Mouse (Mus musculus): Measurements from ENCODE around the gene Sema6d. TPM values are rescaled to one million over a fixed set of nuclear protein-coding genes. Genes with fewer than 3 reads are reported as not detected.

Gene Sema6d
- polyA plus RNA-seq, 1 experiment: 9.1 TPM

- TF ChIP-seq POLR2A (IDR thresholded peaks at IDR 0.05; ENCODE audit: borderline replicate concordance, low read depth, low read length): no peak
- TF ChIP-seq CTCF (IDR thresholded peaks at IDR 0.05; ENCODE audit: low read depth, low read length): no peak
- Histone ChIP-seq H3K4me3 (ENCODE audit: insufficient read depth, low read length) (no peak overlapping the region), H3K27ac (ENCODE audit: insufficient read depth, low read depth, low read length) (no peak overlapping the region), H3K4me1 (ENCODE audit: control insufficient read depth, insufficient read depth, low read length) (no peaks in the 10 kb centered on the region)
Measured at GRCm38 (mm10) chr2:124162001-124162599, 72.3 kb downstream of the Sema6d start.

GRCm38 (mm10) chr2:124168411-124168810 lies 78.6 kb downstream of the Sema6d start:
- no peaks in the 10 kb centered on the region for H3K4me1 ChIP-seq (ENCODE audit: control insufficient read depth, insufficient read depth, low read length)
- TF ChIP-seq CTCF (IDR thresholded peaks at IDR 0.05; ENCODE audit: low read depth, low read length) (no peak), POLR2A (IDR thresholded peaks at IDR 0.05; ENCODE audit: borderline replicate concordance, low read depth, low read length) (no peak)
- H3K27ac ChIP-seq (ENCODE audit: insufficient read depth, low read depth, low read length): no peak overlapping the region
- no peak overlapping the region for H3K4me3 ChIP-seq (ENCODE audit: insufficient read depth, low read length)

- Histone ChIP-seq H3K27ac (ENCODE audit: insufficient read depth, low read depth, low read length) (no peak overlapping the region), H3K4me1 (ENCODE audit: control insufficient read depth, insufficient read depth, low read length) (no peaks in the 10 kb centered on the region), H3K4me3 (ENCODE audit: insufficient read depth, low read length) (no peak overlapping the region)
- TF ChIP-seq CTCF (IDR thresholded peaks at IDR 0.05; ENCODE audit: low read depth, low read length) (no peak), POLR2A (IDR thresholded peaks at IDR 0.05; ENCODE audit: borderline replicate concordance, low read depth, low read length) (no peak)
Measured at GRCm38 (mm10) chr2:124171718-124172117, 81.9 kb downstream of the Sema6d start.

GRCm38 (mm10) chr2:124176265-124176664 lies 86.5 kb downstream of the Sema6d start:
- TF ChIP-seq POLR2A (IDR thresholded peaks at IDR 0.05; ENCODE audit: borderline replicate concordance, low read depth, low read length) (no peak), CTCF (IDR thresholded peaks at IDR 0.05; ENCODE audit: low read depth, low read length) (no peak)
- Histone ChIP-seq H3K27ac (ENCODE audit: insufficient read depth, low read depth, low read length) (no peak overlapping the region), H3K4me3 (ENCODE audit: insufficient read depth, low read length) (no peak overlapping the region), H3K4me1 (ENCODE audit: control insufficient read depth, insufficient read depth, low read length) (no peaks in the 10 kb centered on the region)

GRCm38 (mm10) chr2:124176711-124177169 lies 87.0 kb downstream of the Sema6d start:
- Histone ChIP-seq H3K4me1 (ENCODE audit: control insufficient read depth, insufficient read depth, low read length) (no peaks in the 10 kb centered on the region), H3K27ac (ENCODE audit: insufficient read depth, low read depth, low read length) (no peak overlapping the region), H3K4me3 (ENCODE audit: insufficient read depth, low read length) (no peak overlapping the region)
- TF ChIP-seq POLR2A (IDR thresholded peaks at IDR 0.05; ENCODE audit: borderline replicate concordance, low read depth, low read length): no peak
- no peak for TF ChIP-seq CTCF (IDR thresholded peaks at IDR 0.05; ENCODE audit: low read depth, low read length)

- Histone ChIP-seq H3K4me1 (ENCODE audit: control insufficient read depth, insufficient read depth, low read length) (no peaks in the 10 kb centered on the region), H3K4me3 (ENCODE audit: insufficient read depth, low read length) (no peak overlapping the region), H3K27ac (ENCODE audit: insufficient read depth, low read depth, low read length) (no peak overlapping the region)
- TF ChIP-seq CTCF (IDR thresholded peaks at IDR 0.05; ENCODE audit: low read depth, low read length): no peak
- no peak for TF ChIP-seq POLR2A (IDR thresholded peaks at IDR 0.05; ENCODE audit: borderline replicate concordance, low read depth, low read length)
Measured at GRCm38 (mm10) chr2:124189271-124189670, 99.5 kb downstream of the Sema6d start.

- no peak overlapping the region for H3K4me3 ChIP-seq (ENCODE audit: insufficient read depth, low read length)
- TF ChIP-seq POLR2A (IDR thresholded peaks at IDR 0.05; ENCODE audit: borderline replicate concordance, low read depth, low read length) (no peak), CTCF (IDR thresholded peaks at IDR 0.05; ENCODE audit: low read depth, low read length) (no peak)
- H3K4me1 ChIP-seq (ENCODE audit: control insufficient read depth, insufficient read depth, low read length): no peaks in the 10 kb centered on the region
- H3K27ac ChIP-seq (ENCODE audit: insufficient read depth, low read depth, low read length): no peak overlapping the region
Measured at GRCm38 (mm10) chr2:124194041-124194440, 104.3 kb downstream of the Sema6d start.

GRCm38 (mm10) chr2:124201493-124201892 lies 111.7 kb downstream of the Sema6d start:
- Histone ChIP-seq H3K4me3 (ENCODE audit: insufficient read depth, low read length) (no peak overlapping the region), H3K27ac (ENCODE audit: insufficient read depth, low read depth, low read length) (no peak overlapping the region), H3K4me1 (ENCODE audit: control insufficient read depth, insufficient read depth, low read length) (peaks cover 17% of the 10 kb centered on the region)
- TF ChIP-seq CTCF (IDR thresholded peaks at IDR 0.05; ENCODE audit: low read depth, low read length): no peak
- no peak for TF ChIP-seq POLR2A (IDR thresholded peaks at IDR 0.05; ENCODE audit: borderline replicate concordance, low read depth, low read length)

GRCm38 (mm10) chr2:124202475-124202990 lies 112.8 kb downstream of the Sema6d start:
- peak overlapping the region; percentile 67 for H3K27ac ChIP-seq (ENCODE audit: insufficient read depth, low read depth, low read length)
- TF ChIP-seq POLR2A (IDR thresholded peaks at IDR 0.05; ENCODE audit: borderline replicate concordance, low read depth, low read length): no peak

GRCm38 (mm10) chr2:124205811-124206210 lies 116.0 kb downstream of the Sema6d start:
- TF ChIP-seq POLR2A (IDR thresholded peaks at IDR 0.05; ENCODE audit: borderline replicate concordance, low read depth, low read length) (no peak), CTCF (IDR thresholded peaks at IDR 0.05; ENCODE audit: low read depth, low read length) (no peak)
- H3K4me3 ChIP-seq (ENCODE audit: insufficient read depth, low read length): no peak overlapping the region

More at GRCm38 (mm10) chr2:124202475-124202990, 112.8 kb downstream of the Sema6d start:
- Histone ChIP-seq H3K4me1 (ENCODE audit: control insufficient read depth, insufficient read depth, low read length) (peaks cover 18% of the 10 kb centered on the region), H3K4me3 (ENCODE audit: insufficient read depth, low read length) (no peak overlapping the region)

More at GRCm38 (mm10) chr2:124205811-124206210, 116.0 kb downstream of the Sema6d start:
- Histone ChIP-seq H3K27ac (ENCODE audit: insufficient read depth, low read depth, low read length) (no peak overlapping the region), H3K4me1 (ENCODE audit: control insufficient read depth, insufficient read depth, low read length) (peaks cover 24% of the 10 kb centered on the region)
